Mouse (Mus musculus): ENCODE data around the gene Hist1h2bg. TPM values are rescaled to one million over a fixed set of nuclear protein-coding genes. Genes with fewer than 3 reads are reported as not detected.
A peak's percentile ranks its signal among the peaks of the same experiment; 100 is the strongest.
"Not testable (repeated sequence)": the region's sequence is repeated elsewhere in the genome, so short reads cannot be mapped to it uniquely, and the experiment has no call there.

Gene Hist1h2bg
- polyA plus RNA-seq, 1 experiment = 9.8 TPM

- Histone ChIP-seq H3K4me1 (ENCODE audit: control insufficient read depth, insufficient read depth, low read length) (peaks cover 27% of the 10 kb centered on the region), H3K27ac (ENCODE audit: insufficient read depth, low read depth, low read length) (peak overlapping the region; percentile 90), H3K4me3 (ENCODE audit: insufficient read depth, low read length) (peak overlapping the region; percentile 38)
- no peak for TF ChIP-seq POLR2A (IDR thresholded peaks at IDR 0.05; ENCODE audit: borderline replicate concordance, low read depth, low read length)
- TF ChIP-seq CTCF (IDR thresholded peaks at IDR 0.05; ENCODE audit: low read depth, low read length) = no peak
Measured at GRCm38 (mm10) chr13:23584331-23584730, 13.1 kb downstream of the Hist1h2bg start.

- H3K4me1 ChIP-seq (ENCODE audit: control insufficient read depth, insufficient read depth, low read length) = peaks cover 27% of the 10 kb centered on the region
- H3K4me3 ChIP-seq (ENCODE audit: insufficient read depth, low read length) = peak overlapping the region; percentile 58
- peak overlapping the region; percentile 90 for H3K27ac ChIP-seq (ENCODE audit: insufficient read depth, low read depth, low read length)
- no peak for TF ChIP-seq POLR2A (IDR thresholded peaks at IDR 0.05; ENCODE audit: borderline replicate concordance, low read depth, low read length)
- no peak for TF ChIP-seq CTCF (IDR thresholded peaks at IDR 0.05; ENCODE audit: low read depth, low read length)
Measured at GRCm38 (mm10) chr13:23585029-23585441, 13.8 kb downstream of the Hist1h2bg start.

GRCm38 (mm10) chr13:23585442-23586098 is 14.4 kb downstream of the Hist1h2bg start:
- TF ChIP-seq POLR2A (IDR thresholded peaks at IDR 0.05; ENCODE audit: borderline replicate concordance, low read depth, low read length) = peak; percentile 76; the same call in 1 of the 2 replicates
- H3K27ac ChIP-seq (ENCODE audit: insufficient read depth, low read depth, low read length) = peak overlapping the region; percentile 90
- peaks cover 27% of the 10 kb centered on the region for H3K4me1 ChIP-seq (ENCODE audit: control insufficient read depth, insufficient read depth, low read length)
- H3K4me3 ChIP-seq (ENCODE audit: insufficient read depth, low read length) = peak overlapping the region; percentile 61

- Histone ChIP-seq H3K4me1 (ENCODE audit: control insufficient read depth, insufficient read depth, low read length) (peaks cover 25% of the 10 kb centered on the region), H3K27ac (ENCODE audit: insufficient read depth, low read depth, low read length) (peak overlapping the region; percentile 93), H3K4me3 (ENCODE audit: insufficient read depth, low read length) (peak overlapping the region; percentile 59)
- TF ChIP-seq POLR2A (IDR thresholded peaks at IDR 0.05; ENCODE audit: borderline replicate concordance, low read depth, low read length) (no peak), CTCF (IDR thresholded peaks at IDR 0.05; ENCODE audit: low read depth, low read length) (no peak)
Measured at GRCm38 (mm10) chr13:23586099-23586939, 15.1 kb downstream of the Hist1h2bg start.

GRCm38 (mm10) chr13:23586940-23587225 is 15.7 kb downstream of the Hist1h2bg start:
- peaks cover 25% of the 10 kb centered on the region for H3K4me1 ChIP-seq (ENCODE audit: control insufficient read depth, insufficient read depth, low read length)
- no peak for TF ChIP-seq CTCF (IDR thresholded peaks at IDR 0.05; ENCODE audit: low read depth, low read length)
- no peak for TF ChIP-seq POLR2A (IDR thresholded peaks at IDR 0.05; ENCODE audit: borderline replicate concordance, low read depth, low read length)
- peak overlapping the region; percentile 59 for H3K4me3 ChIP-seq (ENCODE audit: insufficient read depth, low read length)
- H3K27ac ChIP-seq (ENCODE audit: insufficient read depth, low read depth, low read length) = peak overlapping the region; percentile 93

GRCm38 (mm10) chr13:23591206-23591605 is 20.0 kb downstream of the Hist1h2bg start:
- H3K4me3 ChIP-seq (ENCODE audit: insufficient read depth, low read length) = no peak overlapping the region
- no peak for TF ChIP-seq POLR2A (IDR thresholded peaks at IDR 0.05; ENCODE audit: borderline replicate concordance, low read depth, low read length)
- TF ChIP-seq CTCF (IDR thresholded peaks at IDR 0.05; ENCODE audit: low read depth, low read length) = no peak
- no peak overlapping the region for H3K27ac ChIP-seq (ENCODE audit: insufficient read depth, low read depth, low read length)
- H3K4me1 ChIP-seq (ENCODE audit: control insufficient read depth, insufficient read depth, low read length) = peaks cover 15% of the 10 kb centered on the region

- peaks cover 14% of the 10 kb centered on the region for H3K4me1 ChIP-seq (ENCODE audit: control insufficient read depth, insufficient read depth, low read length)
- H3K27ac ChIP-seq (ENCODE audit: insufficient read depth, low read depth, low read length); H3K4me3 ChIP-seq (ENCODE audit: insufficient read depth, low read length): not testable (repeated sequence)
Measured at GRCm38 (mm10) chr13:23591886-23592285, 20.7 kb downstream of the Hist1h2bg start.

GRCm38 (mm10) chr13:23592614-23593013 is 21.4 kb downstream of the Hist1h2bg start:
- no peak for TF ChIP-seq CTCF (IDR thresholded peaks at IDR 0.05; ENCODE audit: low read depth, low read length)
- no peak for TF ChIP-seq POLR2A (IDR thresholded peaks at IDR 0.05; ENCODE audit: borderline replicate concordance, low read depth, low read length)
- Histone ChIP-seq H3K27ac (ENCODE audit: insufficient read depth, low read depth, low read length) (no peak overlapping the region), H3K4me1 (ENCODE audit: control insufficient read depth, insufficient read depth, low read length) (peaks cover 12% of the 10 kb centered on the region), H3K4me3 (ENCODE audit: insufficient read depth, low read length) (no peak overlapping the region)

GRCm38 (mm10) chr13:23593051-23593770 is 22.0 kb downstream of the Hist1h2bg start:
- no peak overlapping the region for H3K27ac ChIP-seq (ENCODE audit: insufficient read depth, low read depth, low read length)
- peaks cover 12% of the 10 kb centered on the region for H3K4me1 ChIP-seq (ENCODE audit: control insufficient read depth, insufficient read depth, low read length)
- no peak overlapping the region for H3K4me3 ChIP-seq (ENCODE audit: insufficient read depth, low read length)
- TF ChIP-seq POLR2A (IDR thresholded peaks at IDR 0.05; ENCODE audit: borderline replicate concordance, low read depth, low read length) (no peak), CTCF (IDR thresholded peaks at IDR 0.05; ENCODE audit: low read depth, low read length) (no peak)

- TF ChIP-seq CTCF (IDR thresholded peaks at IDR 0.05; ENCODE audit: low read depth, low read length) (no peak), POLR2A (IDR thresholded peaks at IDR 0.05; ENCODE audit: borderline replicate concordance, low read depth, low read length) (no peak)
- Histone ChIP-seq H3K4me1 (ENCODE audit: control insufficient read depth, insufficient read depth, low read length) (peaks cover 6% of the 10 kb centered on the region), H3K27ac (ENCODE audit: insufficient read depth, low read depth, low read length) (no peak overlapping the region), H3K4me3 (ENCODE audit: insufficient read depth, low read length) (no peak overlapping the region)
Measured at GRCm38 (mm10) chr13:23595185-23595584, 24.0 kb downstream of the Hist1h2bg start.
